Mouse (Mus musculus): ENCODE results near the gene Rab11fip4. TPM values are rescaled to one million over a fixed set of nuclear protein-coding genes. Genes with fewer than 3 reads are reported as not detected.

The Rab11fip4 gene
- total and polyA plus RNA-seq, 3 experiments, result 13.2 to 41.6 (median 26.6) TPM

GRCm38 (mm10) chr11:79673717-79674116, 82.7 kb downstream of the Rab11fip4 start:
- Histone ChIP-seq H3K27me3 (replicated peaks) (no peaks in the 10 kb centered on the region), H3K4me2 (ENCODE audit: insufficient read depth, low read depth, poor library complexity, severe bottlenecking) (peak overlapping the region; percentile 45), H3K9me3 (replicated peaks; ENCODE audit: low read length) (no peaks in the 10 kb centered on the region), H3K4me3 (replicated peaks in 1 of 3; ENCODE audit: low read depth in 2 of 3, low read length in 2 of 3, poor library complexity in 1 of 3) (peak overlapping the region; percentile 2 to 43 (median 16)), H3K79me2 (replicated peaks; ENCODE audit: control insufficient read depth, extremely low read depth, insufficient read depth, poor library complexity, severe bottlenecking) (no peaks in the 10 kb centered on the region), H3K27ac (ENCODE audit: insufficient read depth, low read depth) (peak overlapping the region; percentile 99), H3K36me3 (replicated peaks in 1 of 2; ENCODE audit: control insufficient read depth in 1 of 2, insufficient read depth in 1 of 2, low read length in 1 of 2) (no peaks in the 10 kb centered on the region), H3K4me1 (ENCODE audit: control insufficient read depth in 1 of 2, insufficient read depth in 2 of 2) (peaks cover 65 to 95% of the 10 kb centered on the region in 2 experiments), H3K9ac (ENCODE audit: insufficient read depth, low read depth) (peak overlapping the region; percentile 53)
- 0 out of 2 replicates have a peak, but pooled peaks have one; percentile 42 for TF ChIP-seq MAX (IDR thresholded peaks at IDR 0.05; ENCODE audit: low read length)
- TF ChIP-seq ETS1 (conservative IDR thresholded peaks at IDR 0.05; ENCODE audit: low read depth, low read length), result peak; percentile 15
- no peak for TF ChIP-seq NELFE (IDR thresholded peaks at IDR 0.05; ENCODE audit: low read depth, low read length)
- no peak for TF ChIP-seq PAX5 (IDR thresholded peaks at IDR 0.05; ENCODE audit: low read length)
- no peak for TF ChIP-seq RAD21 (IDR thresholded peaks at IDR 0.05; ENCODE audit: low read depth, low read length)
- TF ChIP-seq CTCF (conservative IDR thresholded peaks at IDR 0.05 in 1 of 2, IDR thresholded peaks at IDR 0.05 in 1 of 2; ENCODE audit: low read depth in 2 of 2, low read length in 2 of 2), result no peak
- no peak for TF ChIP-seq RCOR1 (conservative IDR thresholded peaks at IDR 0.05; ENCODE audit: low read depth, low read length)
- no peak for TF ChIP-seq JUND (conservative IDR thresholded peaks at IDR 0.05; ENCODE audit: low read depth, low read length)
- TF ChIP-seq IRF4 (IDR thresholded peaks at IDR 0.05; ENCODE audit: low read depth, low read length), result peak; percentile 66; the same call in 1 of the 2 replicates
- TF ChIP-seq BHLHE40 (IDR thresholded peaks at IDR 0.05; ENCODE audit: low read depth, low read length), result peak; percentile 39; the same call in 1 of the 2 replicates
- TF ChIP-seq MAZ (IDR thresholded peaks at IDR 0.05; ENCODE audit: low read depth, low read length), result 0 out of 2 replicates have a peak, but pooled peaks have one; percentile 47
- TF ChIP-seq MXI1 (IDR thresholded peaks at IDR 0.05; ENCODE audit: low read depth, low read length), result peak; percentile 66; the same call in 1 of the 2 replicates
- no peak for TF ChIP-seq ZMIZ1 (IDR thresholded peaks at IDR 0.05; ENCODE audit: low read depth, low read length)
- TF ChIP-seq CHD2 (IDR thresholded peaks at IDR 0.05; ENCODE audit: low read length), result peak; percentile 85
- TF ChIP-seq EP300 (IDR thresholded peaks at IDR 0.05; ENCODE audit: low read length), result peak; percentile 43; the same call in 1 of the 2 replicates
- no peak for TF ChIP-seq E2F4 (IDR thresholded peaks at IDR 0.05; ENCODE audit: insufficient replicate concordance, low read depth, low read length)
- TF ChIP-seq GABPA (IDR thresholded peaks at IDR 0.05; ENCODE audit: insufficient replicate concordance, low read depth, low read length), result no peak
- TF ChIP-seq MAFK (IDR thresholded peaks at IDR 0.05; ENCODE audit: insufficient replicate concordance, low read length), result no peak
- TF ChIP-seq ZC3H11A (IDR thresholded peaks at IDR 0.05; ENCODE audit: low read depth, low read length), result no peak
- TF ChIP-seq NRF1 (IDR thresholded peaks at IDR 0.05; ENCODE audit: low read depth, low read length), result no peak
- TF ChIP-seq CHD1 (IDR thresholded peaks at IDR 0.05; ENCODE audit: low read depth, low read length), result no peak
- TF ChIP-seq SIN3A (IDR thresholded peaks at IDR 0.05; ENCODE audit: low read length), result no peak
- no peak for TF ChIP-seq TBP (conservative IDR thresholded peaks at IDR 0.05; ENCODE audit: low read depth, low read length)
- DNase-seq (ENCODE audit: extremely low read depth), result peak; percentile 55
- dilution Hi-C loops (cut with MboI; ENCODE audit: extremely low pct_ligation_motif_present, extremely low pct_unique_long_range_greater_than_20kb, low sequenced_read_pairs) (loop anchor here (10.0 kb wide), 1 partner anchor 49 kb away; no protein-coding TSS in a partner anchor), in situ Hi-C loops (cut with MboI; ENCODE audit: low pct_ligation_motif_present, low pct_unique_long_range_greater_than_20kb, low sequenced_read_pairs) (no loop called here)

Data from CH12.LX (cell line).